In the genomic region with DNA sequence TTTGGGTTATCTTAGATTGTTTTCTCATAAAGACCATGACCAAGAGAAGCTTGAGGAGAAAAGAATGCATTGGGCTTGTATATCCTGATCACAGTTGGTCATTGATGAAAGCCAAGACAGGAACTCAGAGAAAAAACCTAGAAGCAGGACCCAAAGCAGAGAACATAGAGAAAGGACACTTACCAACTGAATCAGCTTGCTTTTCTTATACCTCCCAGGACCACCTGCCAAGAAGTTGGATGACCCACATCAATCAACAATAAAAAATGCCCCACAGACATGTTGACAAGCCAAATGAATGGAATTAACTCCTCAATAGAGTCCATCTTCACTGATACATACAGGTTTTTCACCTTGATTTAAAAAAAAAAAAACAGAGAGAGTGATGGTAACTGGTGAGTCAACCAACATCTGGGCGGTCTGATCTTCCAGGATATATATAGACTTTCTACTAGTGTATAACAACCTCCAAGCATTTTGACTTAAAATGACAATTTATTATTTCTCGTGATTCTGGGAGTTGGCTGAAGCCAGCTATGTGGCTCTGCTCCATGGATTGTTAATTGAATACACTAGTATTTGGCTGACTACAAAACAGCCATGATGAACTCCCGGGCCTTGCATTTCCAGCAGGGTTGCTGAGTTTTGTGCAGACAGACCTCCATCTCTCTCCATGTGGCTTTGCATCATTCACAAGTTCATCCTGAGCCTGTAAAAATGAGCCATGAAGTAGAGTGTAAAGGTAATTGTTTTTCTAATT, we compare ENCODE assay signal across 31 mouse cellular contexts. TPM values are rescaled to one million over a fixed set of nuclear protein-coding genes. Genes with fewer than 3 reads are reported as not detected.
DNase-seq lines count a peak whose midpoint lies in the region; ATAC-seq and TF ChIP-seq lines count a peak whose summit lies in the region.
"Had no signal": no experiment of that assay in that cellular context is flagged by ENCODE, and none has a peak within 500 bp of the region (broad histone marks: within the 10 kb centered on the region; RNA-seq: fewer than 3 reads in every experiment).

No protein-coding gene starts in this region.

- no peak for TF ChIP-seq POLR2A in lung, adult 2 months (IDR thresholded peaks at IDR 0.05; ENCODE audit: borderline replicate concordance, extremely low read depth, low read depth, low read length)

- DNase-seq in cerebellum, adult 18-20 months, result peak; percentile 34 to 40
- peak; percentile 3 for DNase-seq in R1 (ENCODE audit: low read depth, low spot score)
- peak; percentile 38 for DNase-seq in cerebellum, adult 8-10 months
- DNase-seq in cerebellum, postnatal 10 days, result peak; percentile 56
- no peak for DNase-seq in lung, adult 2 months
- no peak for DNase-seq in layer of hippocampus, postnatal 36 days
- DNase-seq: adrenal gland, postnatal 10 days; adrenal gland, postnatal 36 days; B cell, adult 2 months; gastrocnemius, postnatal 10 days; gastrocnemius, postnatal 36 days; heart, adult 2 months; heart, postnatal 14 days; heart, postnatal 4 days; kidney, adult 18-20 months had no signal

- H3K4me1 ChIP-seq in lung, adult 2 months (ENCODE audit: control insufficient read depth, insufficient read depth, low read length), result no peaks in the 10 kb centered on the region
- H3K4me1 ChIP-seq: forebrain, embryonic 10.5 days; forebrain, embryonic 13.5 days; heart, embryonic 10.5 days; heart, embryonic 13.5 days had no signal

- 79% methylated on average over 3 of the region's 3 CpGs for WGBS in lung, adult 2 months

- ATAC-seq in cerebellum, adult (ENCODE audit: insufficient number of reproducible peaks, low FRiP score, low TSS enrichment), result no peak
- ATAC-seq: activated CD4-positive, CD25-positive, alpha-beta regulatory T cell, adult 4 months; forebrain, embryonic 13.5 days; forebrain, embryonic 16.5 days; hindbrain, postnatal 0 days; inflammation-experienced regulatory T-cells, adult 6 months; intestine, embryonic 16.5 days had no signal

- H3K4me3 ChIP-seq in lung, adult 2 months (replicated peaks; ENCODE audit: extremely low read depth, low read depth, low read length), result no peak overlapping the region
- H3K4me3 ChIP-seq: forebrain, embryonic 10.5 days; forebrain, embryonic 13.5 days; heart, adult 2 months; heart, embryonic 10.5 days; heart, embryonic 13.5 days had no signal

- TF ChIP-seq CTCF in lung, adult 2 months (IDR thresholded peaks at IDR 0.05; ENCODE audit: insufficient read depth, low read length), result no peak

RNA-seq across cellular contexts. Expression of a gene that starts 12.5 kb away (rescaled TPM):
- not detected in 2 replicates for polyA plus RNA-seq in lung, adult 2 months (2012; rRNA removed)
- 10 to 100 TPM; 33.0 to 33.9 TPM for total RNA-seq in layer of hippocampus, postnatal 36 days (2021)
- total RNA-seq: adrenal gland, adult 18-20 months; adrenal gland, postnatal 36 days; CH12.LX; gastrocnemius, adult 18-20 months; gastrocnemius, postnatal 10 days; gastrocnemius, postnatal 36 days; granulocyte monocyte progenitor cell, adult 5-6 weeks; heart, adult 2 months; heart, postnatal 14 days; heart, postnatal 4 days had no signal
- polyA plus RNA-seq: activated CD4-positive, CD25-positive, alpha-beta regulatory T cell, adult 4 months; G1E; heart, adult 2 months; heart, embryonic 13.5 days; heart, embryonic 16.5 days; inflammation-experienced regulatory T-cells, adult 6 months had no signal

RNA-seq across cellular contexts. Expression of a gene that starts 12.5 kb away (rescaled TPM):
- 1.1 and 1.2 TPM in 2 replicates for polyA plus RNA-seq in lung, adult 2 months (2012; rRNA removed)
- 1 to 10 TPM; 6.1 to 7.3 TPM for total RNA-seq in layer of hippocampus, postnatal 36 days (2021)

Comparison
In these comparisons a context has a peak if more than half of its experiments do, and no peak if none do; other contexts are left out.
1. DNase-seq: peak in cerebellum, adult 18-20 months (2 of 2), R1 (single experiment), cerebellum, adult 8-10 months (single experiment) and cerebellum, postnatal 10 days (2 of 2); none in lung, adult 2 months (single experiment) and layer of hippocampus, postnatal 36 days (0 of 2).